Mouse (Mus musculus): Measurements from ENCODE around the gene Hid1.

Hid1 gene

GRCm38 (mm10) chr11:115308781-115309180, 58.8 kb downstream of the Hid1 start:
- in situ Hi-C loops (cut with MboI; ENCODE audit: low pct_unique_long_range_greater_than_20kb in 1 of 2, low sequenced_read_pairs in 2 of 2, unreplicated experiment in 1 of 2): no loop called here

DNA sequence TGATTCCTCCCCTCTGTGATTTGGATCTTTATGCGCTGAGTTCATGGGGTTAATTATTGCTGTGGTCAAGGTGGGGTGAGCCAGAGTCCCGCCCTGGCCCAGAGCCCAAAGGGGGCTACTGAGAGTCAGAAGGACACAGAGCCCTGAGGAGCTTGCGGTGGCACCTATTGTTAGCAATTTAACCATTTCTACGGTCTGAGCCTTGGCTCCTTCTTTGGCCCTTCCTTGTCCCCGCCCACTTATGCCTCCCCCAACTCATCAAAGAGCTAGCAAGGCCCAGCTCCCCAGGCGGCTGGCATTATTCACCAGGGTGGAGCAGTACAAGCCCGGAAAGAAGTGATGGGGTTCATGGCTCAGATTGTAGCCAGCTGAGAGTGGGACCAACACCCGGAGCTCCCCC, 60.7 kb downstream of the Hid1 start, which contains the start of gene Otop2:
Gene Otop2 (plus strand): TSS at position 301 of the 400 bp plus-strand sequence.
- in situ Hi-C loops (cut with MboI; ENCODE audit: low pct_unique_long_range_greater_than_20kb in 1 of 2, low sequenced_read_pairs in 2 of 2, unreplicated experiment in 1 of 2): no loop called here

DNA sequence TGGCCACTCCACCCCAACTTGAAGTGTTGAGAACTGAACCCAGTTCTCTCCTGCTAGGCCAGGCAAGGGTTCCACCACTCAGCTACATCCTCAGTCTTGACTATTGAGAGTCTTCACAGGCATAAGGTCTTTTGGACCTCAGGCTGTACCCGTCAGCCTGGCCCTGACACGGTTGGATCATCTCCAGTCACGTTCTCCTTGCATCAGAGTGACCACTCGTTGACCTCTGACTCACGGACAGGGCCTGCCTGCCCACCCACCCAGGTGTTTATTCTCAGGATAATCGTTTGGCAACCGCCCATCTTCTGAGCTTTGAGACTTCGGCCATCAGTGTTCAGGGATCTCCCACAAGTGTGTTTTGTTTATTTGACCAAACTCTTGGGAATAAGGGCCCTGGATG, 64.4 kb downstream of the Hid1 start:
- in situ Hi-C loops (cut with MboI; ENCODE audit: low pct_unique_long_range_greater_than_20kb in 1 of 2, low sequenced_read_pairs in 2 of 2, unreplicated experiment in 1 of 2): no loop called here

- in situ Hi-C loops (cut with MboI; ENCODE audit: low pct_unique_long_range_greater_than_20kb in 1 of 2, low sequenced_read_pairs in 2 of 2, unreplicated experiment in 1 of 2): no loop called here
Observed at GRCm38 (mm10) chr11:115301351-115301750, 66.2 kb downstream of the Hid1 start.

- in situ Hi-C loops (cut with MboI; ENCODE audit: low pct_unique_long_range_greater_than_20kb in 1 of 2, low sequenced_read_pairs in 2 of 2, unreplicated experiment in 1 of 2): no loop called here
Observed at GRCm38 (mm10) chr11:115300745-115301144, 66.8 kb downstream of the Hid1 start.

- in situ Hi-C loops (cut with MboI; ENCODE audit: low pct_unique_long_range_greater_than_20kb in 1 of 2, low sequenced_read_pairs in 2 of 2, unreplicated experiment in 1 of 2): no loop called here
Observed at GRCm38 (mm10) chr11:115298160-115298559, 69.4 kb downstream of the Hid1 start.
